Mouse (Mus musculus) kidney, postnatal 36 days (tissue): ENCODE results near the gene Cpsf6.

Source experiments
- DNase-seq, 2 experiments: peaks; one replicate each; pipeline ENCODE4 v3.0.0; 2021 to 2022; ENCODE audit warnings: mixed read lengths in 2 of 2

The Cpsf6 gene

GRCm38 (mm10) chr10:117379908-117380307 is at the start of gene Cpsf6:
Cpsf6 (minus strand) TSS chr10:117380015.
- DNase-seq, result no peak

GRCm38 (mm10) chr10:117426615-117426969 is 46.8 kb upstream of the Cpsf6 start:
- DNase-seq, result no peak

- no peak for DNase-seq
These were observed 46.2 kb upstream of the Cpsf6 start for GRCm38 (mm10) chr10:117425907-117426614.

GRCm38 (mm10) chr10:117425013-117425412 is 45.2 kb upstream of the Cpsf6 start:
- DNase-seq, result no peak

GRCm38 (mm10) chr10:117424146-117424905 is 44.5 kb upstream of the Cpsf6 start:
- DNase-seq, result no peak

- no peak for DNase-seq
These were observed 43.5 kb upstream of the Cpsf6 start for GRCm38 (mm10) chr10:117423025-117424002.

GRCm38 (mm10) chr10:117422174-117422808 is 42.5 kb upstream of the Cpsf6 start:
- DNase-seq, result no peak

- no peak for DNase-seq
These were observed 41.7 kb upstream of the Cpsf6 start for GRCm38 (mm10) chr10:117421283-117422107.

GRCm38 (mm10) chr10:117420502-117421282 is 40.9 kb upstream of the Cpsf6 start:
- DNase-seq, result no peak

- DNase-seq, result no peak
These were observed 39.9 kb upstream of the Cpsf6 start for GRCm38 (mm10) chr10:117419577-117420290.

GRCm38 (mm10) chr10:117418668-117419237 is 38.9 kb upstream of the Cpsf6 start:
- DNase-seq, result no peak

- peak; percentile 16 to 35 for DNase-seq
These were observed 38.2 kb upstream of the Cpsf6 start for GRCm38 (mm10) chr10:117417772-117418667.

- peak in 1 of 2 experiments; percentile 18 for DNase-seq
These were observed 37.6 kb upstream of the Cpsf6 start for GRCm38 (mm10) chr10:117417470-117417767.

- no peak for DNase-seq
These were observed 37.0 kb upstream of the Cpsf6 start for GRCm38 (mm10) chr10:117416636-117417469.

- DNase-seq, result no peak
These were observed 36.3 kb upstream of the Cpsf6 start for GRCm38 (mm10) chr10:117416095-117416494.

- no peak for DNase-seq
These were observed 35.7 kb upstream of the Cpsf6 start for GRCm38 (mm10) chr10:117415364-117416057.

- DNase-seq, result no peak
These were observed 34.9 kb upstream of the Cpsf6 start for GRCm38 (mm10) chr10:117414726-117415125.
